Mouse (Mus musculus): ENCODE measurements around the gene Mup2. TPM values are rescaled to one million over a fixed set of nuclear protein-coding genes. Genes with fewer than 3 reads are reported as not detected.
"Not testable (repeated sequence)": the region's sequence is repeated elsewhere in the genome, so short reads cannot be mapped to it uniquely, and the experiment has no call there.

Gene Mup2
- polyA plus RNA-seq (2015; fragmentation: Nextera tagmentation; extraction: Ambion mirVana), result 1.9 and 2.8 TPM in 2 replicates

- not testable (repeated sequence) for ATAC-seq (ENCODE audit: insufficient number of reproducible peaks, low FRiP score, low TSS enrichment, low read depth); H3K27me3 ChIP-seq; H3K36me3 ChIP-seq; H3K4me3 ChIP-seq; H3K9me3 ChIP-seq; H3K4me2 ChIP-seq; H3K4me1 ChIP-seq; H3K9ac ChIP-seq; H3K27ac ChIP-seq
These were observed at the start of gene Mup2 for GRCm38 (mm10) chr4:60154189-60154588. TSS of gene Mup2 (minus strand) at chr4:60154289.

Other genes with a start within 250 kb of the Mup2 start
- 5.6 and 6.0 TPM in 2 replicates for gene Slc46a2, start 239.2 kb downstream of the Mup2 start, polyA plus RNA-seq (2015; fragmentation: Nextera tagmentation; extraction: Ambion mirVana)
- not detected in 2 replicates for gene Mup4, start 193.6 kb downstream of the Mup2 start, polyA plus RNA-seq (2015; fragmentation: Nextera tagmentation; extraction: Ambion mirVana)
- gene Mup6, start 190.0 kb downstream of the Mup2 start, polyA plus RNA-seq (2015; fragmentation: Nextera tagmentation; extraction: Ambion mirVana), result not detected in 2 replicates
- gene Mup7, start 83.8 kb downstream of the Mup2 start, polyA plus RNA-seq (2015; fragmentation: Nextera tagmentation; extraction: Ambion mirVana), result 0.42 and 0.91 TPM in 2 replicates
- 0.55 and 1.1 TPM in 2 replicates for gene Mup8, start 68.3 kb upstream of the Mup2 start, polyA plus RNA-seq (2015; fragmentation: Nextera tagmentation; extraction: Ambion mirVana)